Mouse (Mus musculus): ENCODE results near the gene Ppp1r12b.

- TF ChIP-seq POLR2A (IDR thresholded peaks at IDR 0.05; ENCODE audit: control insufficient read depth in 1 of 2, insufficient read depth in 1 of 2, low read depth in 1 of 2, low read length in 2 of 2, poor library complexity in 1 of 2), result no peak
- no peak for TF ChIP-seq EP300 (IDR thresholded peaks at IDR 0.05; ENCODE audit: low read depth in 1 of 2, low read length in 2 of 2)
- TF ChIP-seq MAFK (IDR thresholded peaks at IDR 0.05; ENCODE audit: borderline replicate concordance, low read depth, low read length), result no peak
- no peak for TF ChIP-seq CTCF (IDR thresholded peaks at IDR 0.05 in 2 of 3, conservative IDR thresholded peaks at IDR 0.05 in 1 of 3; ENCODE audit: control insufficient read depth in 1 of 3, insufficient read depth in 1 of 3, low read depth in 2 of 3, low read length in 3 of 3, poor library complexity in 1 of 3, severe bottlenecking in 1 of 3)
- no peak for TF ChIP-seq ZNF384 (IDR thresholded peaks at IDR 0.05; ENCODE audit: low read depth, low read length)
These were observed 118.7 kb downstream of the Ppp1r12b start for GRCm38 (mm10) chr1:134836909-134837480.

All from MEL (cell line).